Mouse (Mus musculus) MN1 (cell line): ENCODE data around the gene Lrp6.
A peak's percentile ranks its signal among the peaks of the same experiment; 100 is the strongest.

Source experiments
- DNase-seq: peaks from one replicate; pipeline ENCODE4 v3.0.0-alpha.2; 2016; ENCODE audit warnings: low spot score

The Lrp6 gene

DNA sequence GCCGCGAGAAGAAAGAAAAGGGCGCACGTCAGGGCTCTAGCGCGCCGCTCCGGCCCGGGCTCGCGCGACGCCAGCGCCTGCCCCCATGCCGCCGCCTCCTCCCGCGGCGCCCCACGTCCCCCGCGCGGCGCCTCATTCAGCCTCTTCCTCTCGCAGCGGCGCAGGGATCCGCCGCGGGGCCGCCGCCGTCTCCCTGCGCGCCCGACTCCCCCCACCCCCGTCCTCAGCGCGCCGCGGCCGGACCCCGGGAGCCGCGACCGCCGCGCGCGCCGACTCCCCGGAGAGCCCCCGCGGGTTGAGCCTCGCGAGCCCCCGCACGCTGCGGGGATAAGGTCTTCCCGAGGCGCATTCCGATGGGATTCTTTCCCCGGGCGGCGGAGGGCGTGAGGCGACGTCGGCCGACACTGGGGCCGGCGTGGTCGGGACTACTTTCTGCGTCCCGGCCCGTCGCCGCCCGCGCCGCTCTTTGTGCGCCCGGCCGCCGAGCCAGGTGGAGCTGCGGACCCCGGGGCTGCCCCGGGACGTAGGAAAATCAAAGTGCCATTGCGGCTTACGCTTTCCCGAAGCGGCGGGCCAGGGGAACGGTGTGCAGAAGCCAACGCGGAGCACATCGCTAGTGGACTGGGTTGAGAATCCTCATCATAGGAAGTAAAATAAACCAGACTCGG lies at the start of gene Lrp6:
Gene Lrp6, minus strand, starts transcription at position 148 of the 668 bp plus-strand sequence.
- DNase-seq: peak; percentile 92

DNA sequence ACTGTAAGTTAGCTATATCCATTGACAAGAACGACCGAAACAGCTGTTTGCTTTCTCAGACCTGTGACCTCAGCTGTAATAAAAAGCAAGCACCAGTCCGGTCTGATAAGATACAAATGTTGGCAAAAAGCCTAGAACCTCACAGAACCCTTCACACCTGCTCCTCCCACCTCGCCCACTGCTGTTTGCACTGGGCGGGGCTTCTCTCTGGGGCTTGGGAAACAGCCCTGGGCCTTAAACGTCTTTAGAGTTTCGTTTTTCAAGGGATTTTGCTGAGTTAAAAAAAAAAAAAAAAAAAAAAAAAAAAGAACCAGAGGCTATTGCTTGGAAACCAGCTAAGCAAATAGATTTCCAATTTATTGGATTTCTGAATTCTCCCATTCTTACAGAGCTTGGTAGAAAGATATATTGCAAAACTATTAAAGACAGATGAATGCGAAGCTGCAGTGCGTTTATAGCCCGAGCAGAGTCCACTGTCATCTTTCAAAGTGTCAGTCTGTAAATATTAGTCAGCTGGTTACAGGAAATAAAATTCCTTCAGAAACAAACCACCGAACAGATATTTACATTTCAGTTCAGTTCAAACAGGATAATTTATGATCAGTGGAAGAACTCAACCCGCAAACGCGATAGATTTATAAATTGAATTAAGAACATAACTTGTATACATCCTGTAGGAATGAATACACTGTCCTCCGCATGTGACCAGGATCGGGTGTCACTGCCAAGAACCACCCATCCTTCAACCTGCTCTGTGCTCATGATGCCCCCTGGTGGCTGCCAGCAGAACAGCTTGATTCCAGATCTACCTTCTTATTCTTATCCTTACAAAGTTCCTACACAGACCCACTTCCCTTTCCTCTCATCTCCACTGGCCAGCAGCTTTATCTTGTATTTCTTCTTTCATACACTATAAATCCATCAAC lies 48.2 kb upstream of the Lrp6 start:
- DNase-seq: peak; percentile 86

DNA sequence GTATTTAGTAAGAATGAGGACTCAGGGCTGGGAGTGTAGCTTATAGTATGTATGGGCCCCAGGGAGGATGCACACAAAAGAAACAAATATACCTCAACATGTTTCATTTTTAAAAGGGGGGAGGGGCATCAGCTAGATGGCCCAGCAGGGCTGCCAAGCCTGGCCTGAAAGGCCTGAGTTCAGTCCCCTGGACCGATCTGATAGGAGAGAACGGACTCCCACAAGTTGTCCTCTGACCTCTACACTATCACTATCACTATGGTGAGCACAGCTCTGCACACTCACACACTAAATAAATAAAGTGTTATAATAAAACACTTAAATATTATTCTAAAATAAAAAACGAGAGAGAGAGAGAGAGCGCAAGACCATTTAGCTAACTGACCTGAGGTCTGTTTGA lies 47.6 kb upstream of the Lrp6 start:
- no peak for DNase-seq

DNA sequence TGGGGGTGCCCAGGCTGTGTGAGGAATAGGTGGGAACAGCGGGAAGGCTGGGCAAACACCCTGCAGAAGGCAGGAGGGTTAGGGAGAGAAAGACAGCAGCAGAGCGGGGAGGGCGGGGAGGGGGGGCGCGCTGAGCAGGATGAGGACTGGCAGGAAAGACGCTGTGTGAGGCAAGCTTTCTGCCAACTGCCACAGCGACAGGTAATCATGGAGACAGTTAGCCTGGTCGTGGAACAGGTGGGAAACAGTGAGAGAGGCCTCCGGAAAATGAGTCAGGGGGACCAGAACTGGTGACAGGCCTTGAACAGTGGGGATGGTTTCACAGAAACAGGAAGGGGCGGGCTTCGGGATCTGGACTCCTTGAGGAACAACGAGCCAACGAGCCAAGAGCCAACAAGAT lies 45.1 kb upstream of the Lrp6 start:
- DNase-seq: no peak

- DNase-seq: no peak
Measured at GRCm38 (mm10) chr6:134610380-134610779, 43.6 kb upstream of the Lrp6 start.

DNA sequence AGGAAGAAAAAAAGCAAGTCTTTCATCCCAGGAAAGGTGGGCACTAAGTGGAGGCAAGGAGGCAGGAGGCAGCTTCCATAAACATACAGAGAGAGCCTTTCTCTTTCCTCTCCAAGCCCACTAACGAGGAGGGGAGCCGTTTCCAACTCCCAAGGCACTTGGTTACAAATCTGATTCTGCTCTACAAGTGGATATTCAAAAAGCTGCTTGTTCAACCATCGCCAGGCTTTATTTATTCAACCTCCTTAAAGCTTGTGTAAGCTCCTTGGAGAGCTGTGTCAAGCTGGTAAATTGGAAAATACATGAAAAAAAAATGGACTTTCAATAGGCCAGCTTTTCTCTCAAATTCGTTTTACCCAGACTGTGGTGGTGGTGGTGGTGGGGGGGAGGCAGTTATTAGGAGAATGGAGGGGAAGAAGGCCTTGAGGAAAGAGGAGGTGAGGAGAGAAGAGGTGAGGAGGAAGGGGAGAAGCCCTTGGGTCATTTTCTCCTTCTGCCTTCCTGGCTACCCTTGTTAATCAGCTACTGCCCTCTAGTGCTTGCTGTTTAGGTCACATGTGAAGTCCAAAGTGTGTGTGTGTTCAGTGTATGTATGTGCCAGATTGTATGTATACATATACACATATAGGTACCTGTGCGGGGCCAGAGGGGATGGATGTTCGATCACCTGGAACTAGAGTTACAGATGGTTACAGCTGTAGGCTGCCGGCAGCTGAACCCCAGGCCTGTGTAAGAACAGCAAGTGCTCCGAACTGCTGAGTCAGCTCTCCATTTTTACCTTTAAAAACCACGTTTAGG lies 40.4 kb upstream of the Lrp6 start:
- peak; percentile 52 for DNase-seq

DNA sequence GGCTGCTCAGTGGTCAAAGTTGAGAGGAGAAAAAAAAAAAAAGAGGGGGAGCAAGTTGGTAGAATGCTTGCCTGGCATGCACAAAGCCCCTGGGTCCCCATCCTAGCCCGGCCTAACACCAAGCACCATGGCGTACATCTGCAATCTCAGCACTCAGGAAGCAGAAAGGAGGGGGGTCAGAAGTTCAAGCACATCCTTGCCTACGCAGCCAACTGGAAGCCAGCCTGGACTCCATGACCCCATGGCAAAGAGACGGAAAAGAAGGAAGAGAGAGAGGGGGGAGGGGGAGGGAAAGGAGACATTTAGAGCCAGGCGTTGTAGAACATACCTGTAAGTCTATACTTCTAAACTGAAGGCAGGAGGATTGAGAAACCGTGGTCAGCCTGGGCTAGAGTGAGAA lies 39.8 kb upstream of the Lrp6 start:
- no peak for DNase-seq

- DNase-seq: no peak
Measured at GRCm38 (mm10) chr6:134605196-134605595, 38.4 kb upstream of the Lrp6 start.

DNA sequence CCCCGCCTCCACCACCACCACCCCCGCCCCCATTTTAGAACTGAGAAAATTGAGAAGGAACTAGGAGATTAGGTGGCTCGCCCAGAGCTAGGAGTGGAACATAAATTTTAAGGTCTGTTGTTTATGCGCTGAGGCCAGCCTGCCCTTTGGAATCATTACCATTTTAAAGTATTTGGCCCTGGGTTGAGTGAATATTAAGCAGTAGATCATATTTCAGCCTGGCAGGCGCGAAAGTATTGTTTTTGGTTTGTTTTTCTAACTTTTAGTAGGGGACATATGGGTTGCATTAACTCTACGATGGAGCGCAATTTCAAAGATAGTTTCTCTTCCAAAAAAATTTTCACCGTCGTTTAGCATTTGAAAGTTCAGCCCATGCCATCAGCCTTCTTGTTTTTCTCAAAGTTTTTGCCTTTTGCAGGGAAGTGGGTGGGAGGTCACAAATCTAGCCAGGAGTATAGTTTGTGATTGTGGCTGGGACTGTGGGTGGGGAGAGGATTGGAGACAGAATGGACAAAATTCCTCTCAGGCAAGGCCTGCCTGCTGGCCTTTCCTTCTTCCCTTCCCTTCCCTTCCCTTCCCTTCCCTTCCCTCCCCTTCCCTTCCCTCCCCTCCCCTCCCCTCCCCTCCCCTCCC lies 35.7 kb upstream of the Lrp6 start:
- no peak for DNase-seq

GRCm38 (mm10) chr6:134601766-134602165 lies 35.0 kb upstream of the Lrp6 start:
- peak; percentile 9 for DNase-seq

- no peak for DNase-seq
Measured at GRCm38 (mm10) chr6:134601130-134601529, 34.4 kb upstream of the Lrp6 start.

GRCm38 (mm10) chr6:134599239-134599638 lies 32.5 kb upstream of the Lrp6 start:
- no peak for DNase-seq

GRCm38 (mm10) chr6:134597651-134598229 lies 31.0 kb upstream of the Lrp6 start:
- DNase-seq: no peak

- no peak for DNase-seq
Measured at GRCm38 (mm10) chr6:134594569-134595442, 28.0 kb upstream of the Lrp6 start.

DNA sequence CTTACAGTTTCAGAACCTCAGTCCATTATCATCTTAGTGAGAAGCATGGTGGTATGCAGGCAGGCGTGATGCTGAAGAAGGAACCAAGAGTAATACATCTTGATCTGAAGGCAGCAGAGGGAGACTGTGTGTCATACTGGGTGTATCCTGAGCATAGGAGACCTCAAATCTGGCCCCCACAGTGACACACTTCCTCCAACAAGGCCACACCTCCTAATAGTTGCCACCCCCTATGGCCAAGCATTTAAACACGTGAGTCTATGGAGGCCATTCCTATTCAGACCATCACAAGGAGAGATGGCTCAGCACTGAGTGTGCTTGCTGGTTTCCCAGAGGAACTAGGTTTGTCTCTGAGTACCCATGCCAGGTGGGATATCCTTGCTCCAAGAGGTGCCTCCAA lies 24.8 kb upstream of the Lrp6 start:
- no peak for DNase-seq

- DNase-seq: no peak
Measured at GRCm38 (mm10) chr6:134586241-134586640, 19.5 kb upstream of the Lrp6 start.

- DNase-seq: no peak
Measured at GRCm38 (mm10) chr6:134584616-134585015, 17.9 kb upstream of the Lrp6 start.

DNA sequence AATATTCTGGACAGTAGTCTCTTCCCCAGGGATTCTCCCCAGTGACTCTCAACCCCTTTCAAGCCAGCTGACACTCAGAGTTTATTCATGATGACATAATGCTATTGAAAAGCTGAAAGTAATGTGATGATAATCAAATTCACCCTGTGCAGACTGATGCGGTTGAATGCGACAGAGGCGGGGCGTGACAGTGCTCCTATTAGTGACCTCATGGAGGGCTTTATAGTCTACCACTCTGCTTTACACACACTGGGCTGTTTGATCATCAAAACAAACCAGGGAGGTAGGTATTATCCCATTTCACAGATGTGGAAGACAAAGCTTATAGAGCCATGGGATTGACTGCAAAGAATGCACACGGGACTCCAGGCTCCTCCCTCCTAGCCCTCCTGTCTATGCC lies 15.3 kb upstream of the Lrp6 start:
- DNase-seq: no peak

DNA sequence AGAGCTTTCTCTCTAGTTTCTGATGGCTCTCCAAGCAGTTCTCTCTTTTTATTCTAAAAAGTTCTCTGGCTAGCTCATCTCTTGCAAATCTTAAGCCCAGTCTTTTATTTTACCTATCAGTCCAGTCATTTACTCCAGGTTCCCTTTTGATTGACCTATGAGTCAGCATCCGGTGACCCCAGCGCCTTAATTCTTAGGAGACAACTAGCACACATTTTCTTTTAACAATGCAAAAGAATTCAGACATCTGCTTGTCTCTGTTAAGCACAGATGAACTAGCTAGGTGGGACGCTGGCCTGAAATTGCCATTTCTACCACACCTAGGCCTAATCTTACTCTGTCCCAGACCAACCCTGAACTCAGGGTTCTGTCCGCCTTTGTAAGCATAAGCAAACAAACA lies 12.7 kb upstream of the Lrp6 start:
- DNase-seq: no peak

- DNase-seq: no peak
Measured at GRCm38 (mm10) chr6:134578039-134578438, 11.3 kb upstream of the Lrp6 start.

DNA sequence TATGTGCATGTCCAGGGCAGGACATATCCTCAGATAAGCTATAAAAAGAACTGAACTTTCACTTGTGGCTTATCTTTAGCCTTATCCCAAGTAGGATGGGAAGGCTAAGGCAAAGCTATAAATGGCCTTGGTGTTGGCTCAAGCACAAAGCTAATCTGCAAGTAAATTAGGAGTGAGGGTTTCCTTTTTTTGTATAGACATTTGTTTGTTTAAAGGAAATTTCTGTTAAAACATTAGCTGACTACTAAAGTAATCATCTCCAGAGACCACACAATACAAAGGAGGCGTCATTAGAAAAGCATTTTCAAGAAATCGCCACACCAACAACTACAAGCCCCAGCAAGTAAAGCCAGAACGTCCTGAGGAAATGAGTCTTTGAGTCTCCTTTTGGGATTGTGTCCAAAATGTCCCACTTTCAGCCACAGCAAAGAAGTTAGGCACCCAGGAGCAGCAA lies 8.6 kb upstream of the Lrp6 start:
- no peak for DNase-seq
